Mouse (Mus musculus) megakaryocyte, embryonic 14.5 days (primary cell): ENCODE measurements around the gene Epm2aip1.

Experiments used
- FLI1 ChIP-seq: IDR thresholded peaks from 2 replicates; pipeline ENCODE4 v1.6.1; 2012; ENCODE audit warnings: low read length, inconsistent platforms, mixed read lengths
- GATA1 ChIP-seq: IDR thresholded peaks from 3 replicates; pipeline ENCODE4 v1.6.1; 2012; ENCODE audit warnings: mixed read lengths, low read length, inconsistent platforms, borderline replicate concordance

GRCm38 (mm10) chr9:111267998-111268397 lies 3.7 kb upstream of the Epm2aip1 start:
- TF ChIP-seq GATA1 (no peak), FLI1 (no peak)
